Mouse (Mus musculus) myocyte (in vitro differentiated cells): ENCODE data around the gene Cobll1. TPM values are rescaled to one million over a fixed set of nuclear protein-coding genes. Genes with fewer than 3 reads are reported as not detected.

Source experiments
- H3K27me3 ChIP-seq: one replicate; pipeline ENCODE4 v1.6.1; 2011; ENCODE audit not compliant: control insufficient read depth, insufficient read depth, insufficient read length
- H3K36me3 ChIP-seq: one replicate; pipeline ENCODE4 v1.6.1; 2011; ENCODE audit not compliant: control insufficient read depth, insufficient read depth
- H3K4me2 ChIP-seq: one replicate; pipeline ENCODE4 v1.6.1; 2011; ENCODE audit warnings: low read depth, control low read depth
- H3K4me3 ChIP-seq: one replicate; pipeline ENCODE4 v1.5.1; 2011; ENCODE audit warnings: mild to moderate bottlenecking, control low read depth, moderate library complexity
- H3K79me2 ChIP-seq: one replicate; pipeline ENCODE4 v1.6.1; 2011; ENCODE audit not compliant: control insufficient read depth, insufficient read depth
- H3ac ChIP-seq: one replicate; pipeline ENCODE4 v1.6.1; 2011; ENCODE audit not compliant: control insufficient read depth, insufficient read length
- CEBPB ChIP-seq: IDR thresholded peaks from 2 replicates; pipeline ENCODE4 v1.6.1; 2011; ENCODE audit warnings: mild to moderate bottlenecking, moderate library complexity; ENCODE audit not compliant: poor library complexity, insufficient read depth, severe bottlenecking
- E2F4 ChIP-seq: IDR thresholded peaks from one replicate; pipeline ENCODE4 v1.6.1; 2011; ENCODE audit warnings: mild to moderate bottlenecking, control low read depth, moderate library complexity; ENCODE audit not compliant: insufficient read depth
- MAX ChIP-seq: IDR thresholded peaks from one replicate; pipeline ENCODE4 v1.6.1; 2011; ENCODE audit warnings: low read depth, mild to moderate bottlenecking, control low read depth
- MYOD1 ChIP-seq, 3 experiments: IDR thresholded peaks; one replicate each; pipeline ENCODE4 v1.6.1; 2011; ENCODE audit warnings: control low read depth in 2 of 3, low read depth in 2 of 3, mild to moderate bottlenecking in 2 of 3, moderate library complexity in 1 of 3; ENCODE audit not compliant: insufficient read length in 2 of 3, control insufficient read depth in 1 of 3
- MYOG ChIP-seq, 3 experiments: IDR thresholded peaks; one replicate each; pipeline ENCODE4 v1.6.1; 2011; ENCODE audit warnings: control low read depth in 2 of 3, low read depth in 2 of 3, mild to moderate bottlenecking in 2 of 3; ENCODE audit not compliant: insufficient read length in 2 of 3, control insufficient read depth in 1 of 3, insufficient read depth in 1 of 3
- POLR2A ChIP-seq: IDR thresholded peaks from one replicate; pipeline ENCODE4 v1.6.1; 2011; ENCODE audit warnings: low read depth, mild to moderate bottlenecking, control low read depth, moderate library complexity; ENCODE audit not compliant: insufficient read length
- POLR2AphosphoS2 ChIP-seq: IDR thresholded peaks from one replicate; pipeline ENCODE4 v1.6.1; 2011; ENCODE audit warnings: low read depth, control low read depth; ENCODE audit not compliant: insufficient read length
- REST ChIP-seq: IDR thresholded peaks from one replicate; pipeline ENCODE4 v1.6.1; 2011; ENCODE audit warnings: mild to moderate bottlenecking, control low read depth, moderate library complexity; ENCODE audit not compliant: insufficient read depth, insufficient read length
- SRF ChIP-seq: IDR thresholded peaks from one replicate; pipeline ENCODE4 v1.6.1; 2011; ENCODE audit warnings: low read depth; ENCODE audit not compliant: control insufficient read depth, insufficient read length
- TCF12 ChIP-seq: IDR thresholded peaks from one replicate; pipeline ENCODE4 v1.6.1; 2011; ENCODE audit warnings: mild to moderate bottlenecking, control low read depth; ENCODE audit not compliant: poor library complexity, insufficient read depth, severe bottlenecking
- TCF3 ChIP-seq: IDR thresholded peaks from one replicate; pipeline ENCODE4 v1.6.1; 2011; ENCODE audit warnings: low read depth, control low read depth; ENCODE audit not compliant: insufficient read length
- USF1 ChIP-seq: IDR thresholded peaks from one replicate; pipeline ENCODE4 v1.6.1; 2011; ENCODE audit warnings: low read depth, mild to moderate bottlenecking, control low read depth, moderate library complexity
- polyA plus RNA-seq: library from polyadenylated mRNA; unstranded; fragments of >200 nt; fragmentation: generic; extraction: Trizol; gene quantifications from one replicate; pipeline ENCODE4 v1.2.1, GENCODE M21; 2012; ENCODE audit warnings: missing spikeins

Gene Cobll1
- polyA plus RNA-seq, 1 experiment: 2.4 TPM

DNA sequence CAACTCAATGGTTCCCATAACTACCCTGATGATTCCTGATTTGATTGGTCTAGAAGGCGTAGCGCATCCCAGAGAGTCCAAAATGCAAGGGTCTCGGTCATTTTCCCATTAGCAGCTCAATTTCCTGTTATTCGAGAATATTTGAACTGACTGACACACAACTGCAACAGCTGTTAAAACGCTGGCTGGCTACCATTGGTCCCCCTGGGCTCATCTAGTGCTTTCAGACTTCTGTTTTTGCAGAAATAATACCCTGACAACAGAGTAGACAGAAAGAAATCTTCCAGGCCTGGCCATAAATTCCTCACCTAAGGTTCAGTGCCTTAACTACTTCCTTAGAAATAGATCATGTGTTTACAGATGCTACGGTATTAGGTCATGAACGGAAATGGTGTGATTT, 10.8 kb downstream of the Cobll1 start:
- no peaks in the 10 kb centered on the region for H3K36me3 ChIP-seq

DNA sequence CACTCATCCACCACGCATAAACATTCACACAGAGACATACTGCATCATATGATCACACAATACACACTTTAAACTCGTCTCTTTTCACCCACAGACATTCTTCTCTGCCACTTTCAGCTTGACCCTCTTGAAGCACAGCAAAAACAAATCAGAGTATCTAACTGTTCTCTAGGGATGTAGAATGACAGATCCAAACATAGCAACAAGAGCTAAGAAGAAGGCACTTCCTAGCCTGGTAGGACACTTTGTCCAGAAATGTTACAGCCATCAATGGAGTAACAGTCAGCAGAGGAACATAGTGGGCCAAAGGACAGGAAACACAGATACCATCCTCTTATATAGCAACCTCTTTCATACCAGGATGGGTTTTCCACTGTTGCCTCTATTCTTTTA, 11.3 kb downstream of the Cobll1 start:
- H3K4me3 ChIP-seq: no peak overlapping the region
- H3K79me2 ChIP-seq: peaks cover 15% of the 10 kb centered on the region
- H3K36me3 ChIP-seq: no peaks in the 10 kb centered on the region
- no peak overlapping the region for H3ac ChIP-seq
- no peak for TF ChIP-seq POLR2AphosphoS2
- TF ChIP-seq MYOG (IDR thresholded peaks at IDR 0.05; ENCODE audit: control insufficient read depth in 1 of 3, insufficient read depth in 1 of 3, insufficient read length in 2 of 3, low read depth in 2 of 3): no peak
- no peak for TF ChIP-seq USF1
- no peak for TF ChIP-seq SRF
- peak overlapping the region; percentile 47 for H3K4me2 ChIP-seq
- H3K27me3 ChIP-seq: no peaks in the 10 kb centered on the region

More for the DNA sequence above, 10.8 kb downstream of the Cobll1 start:
- Histone ChIP-seq H3K79me2 (peaks cover 15% of the 10 kb centered on the region), H3K27me3 (no peaks in the 10 kb centered on the region), H3K4me2 (peak overlapping the region; percentile 47), H3ac (no peak overlapping the region), H3K4me3 (no peak overlapping the region)
- TF ChIP-seq E2F4: no peak

DNA sequence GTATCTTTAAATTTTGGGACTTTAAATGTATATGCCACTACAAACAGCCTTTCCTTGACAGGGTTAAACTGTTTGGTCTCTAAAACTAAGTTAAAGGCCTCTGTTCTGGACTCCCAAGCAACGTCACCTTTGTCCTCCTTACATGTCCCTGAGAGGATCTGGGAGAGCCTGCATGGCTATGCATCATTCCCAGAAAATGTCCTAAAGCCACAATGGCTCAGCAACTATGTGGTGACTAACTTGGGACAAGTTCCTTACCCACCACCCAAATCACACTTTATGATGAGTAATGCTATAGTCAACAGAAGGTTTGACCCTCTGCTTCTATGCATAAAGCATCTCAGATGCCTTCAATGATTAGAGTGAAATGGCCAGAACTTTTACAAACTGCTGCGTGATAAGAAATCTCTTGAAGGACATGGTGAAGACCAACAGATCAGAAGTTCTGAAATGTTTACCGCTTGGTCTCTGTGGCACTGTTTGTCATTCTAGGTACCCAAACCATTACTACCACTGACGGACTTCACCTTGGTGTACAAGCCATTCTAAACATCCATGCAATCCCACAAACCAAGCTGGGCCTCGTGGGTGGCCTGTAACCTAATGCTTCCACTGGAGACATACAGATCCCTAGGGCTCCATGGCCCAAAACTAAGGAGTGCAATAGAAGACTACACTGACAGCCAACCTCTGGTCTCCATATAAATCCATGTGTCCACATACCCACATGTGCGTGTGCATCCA, 11.9 kb downstream of the Cobll1 start:
- Histone ChIP-seq H3K36me3 (no peaks in the 10 kb centered on the region), H3K4me3 (no peak overlapping the region), H3K4me2 (peak overlapping the region; percentile 47), H3K79me2 (peaks cover 15% of the 10 kb centered on the region), H3ac (no peak overlapping the region), H3K27me3 (no peaks in the 10 kb centered on the region)
- TF ChIP-seq TCF12: no peak
- no peak for TF ChIP-seq E2F4
- TF ChIP-seq POLR2A: no peak
- TF ChIP-seq CEBPB: no peak
- TF ChIP-seq TCF3: no peak

GRCm38 (mm10) chr2:65226494-65226893, 12.7 kb downstream of the Cobll1 start:
- H3K4me3 ChIP-seq: no peak overlapping the region
- H3K27me3 ChIP-seq: no peaks in the 10 kb centered on the region
- H3ac ChIP-seq: no peak overlapping the region
- H3K4me2 ChIP-seq: peak overlapping the region; percentile 47
- H3K79me2 ChIP-seq: peaks cover 15% of the 10 kb centered on the region
- no peaks in the 10 kb centered on the region for H3K36me3 ChIP-seq
- TF ChIP-seq POLR2A (no peak), CEBPB (no peak), TCF12 (no peak), TCF3 (no peak), MYOD1 (IDR thresholded peaks at IDR 0.05; ENCODE audit: control insufficient read depth in 1 of 3, insufficient read length in 2 of 3, low read depth in 2 of 3) (no peak), E2F4 (no peak), MYOG (IDR thresholded peaks at IDR 0.05; ENCODE audit: control insufficient read depth in 1 of 3, insufficient read depth in 1 of 3, insufficient read length in 2 of 3, low read depth in 2 of 3) (no peak), SRF (no peak), REST (no peak), POLR2AphosphoS2 (no peak), USF1 (no peak), MAX (no peak)

- H3K36me3 ChIP-seq: no peaks in the 10 kb centered on the region
- H3K79me2 ChIP-seq: peaks cover 9% of the 10 kb centered on the region
- no peak overlapping the region for H3ac ChIP-seq
- no peaks in the 10 kb centered on the region for H3K27me3 ChIP-seq
- TF ChIP-seq TCF3: no peak
- no peak for TF ChIP-seq TCF12
- no peak for TF ChIP-seq MYOG (IDR thresholded peaks at IDR 0.05; ENCODE audit: control insufficient read depth in 1 of 3, insufficient read depth in 1 of 3, insufficient read length in 2 of 3, low read depth in 2 of 3)
- TF ChIP-seq MAX: no peak
- no peak for TF ChIP-seq USF1
- no peak for TF ChIP-seq E2F4
- TF ChIP-seq SRF: no peak
- no peak for TF ChIP-seq CEBPB
- no peak for TF ChIP-seq MYOD1 (IDR thresholded peaks at IDR 0.05; ENCODE audit: control insufficient read depth in 1 of 3, insufficient read length in 2 of 3, low read depth in 2 of 3)
- no peak for TF ChIP-seq REST
- TF ChIP-seq POLR2A: no peak
- no peak for TF ChIP-seq POLR2AphosphoS2
- no peak overlapping the region for H3K4me2 ChIP-seq
- H3K4me3 ChIP-seq: no peak overlapping the region
Observed at GRCm38 (mm10) chr2:65223956-65224735, 15.1 kb downstream of the Cobll1 start.
